Mouse (Mus musculus): ENCODE data around the gene Lad1. TPM values are rescaled to one million over a fixed set of nuclear protein-coding genes. Genes with fewer than 3 reads are reported as not detected.
A peak's percentile ranks its signal among the peaks of the same experiment; 100 is the strongest.

Lad1 gene
- total RNA-seq, 2 experiments from 2014 or later, result not detected

GRCm38 (mm10) chr1:135864830-135865229 lies 46.4 kb downstream of the Lad1 start:
- intact Hi-C loops (cut with DNase I), result loop anchor here (1.0 kb wide), 1 partner anchor 80 kb away; no protein-coding TSS in a partner anchor
- DNase-seq, result no peak

DNA sequence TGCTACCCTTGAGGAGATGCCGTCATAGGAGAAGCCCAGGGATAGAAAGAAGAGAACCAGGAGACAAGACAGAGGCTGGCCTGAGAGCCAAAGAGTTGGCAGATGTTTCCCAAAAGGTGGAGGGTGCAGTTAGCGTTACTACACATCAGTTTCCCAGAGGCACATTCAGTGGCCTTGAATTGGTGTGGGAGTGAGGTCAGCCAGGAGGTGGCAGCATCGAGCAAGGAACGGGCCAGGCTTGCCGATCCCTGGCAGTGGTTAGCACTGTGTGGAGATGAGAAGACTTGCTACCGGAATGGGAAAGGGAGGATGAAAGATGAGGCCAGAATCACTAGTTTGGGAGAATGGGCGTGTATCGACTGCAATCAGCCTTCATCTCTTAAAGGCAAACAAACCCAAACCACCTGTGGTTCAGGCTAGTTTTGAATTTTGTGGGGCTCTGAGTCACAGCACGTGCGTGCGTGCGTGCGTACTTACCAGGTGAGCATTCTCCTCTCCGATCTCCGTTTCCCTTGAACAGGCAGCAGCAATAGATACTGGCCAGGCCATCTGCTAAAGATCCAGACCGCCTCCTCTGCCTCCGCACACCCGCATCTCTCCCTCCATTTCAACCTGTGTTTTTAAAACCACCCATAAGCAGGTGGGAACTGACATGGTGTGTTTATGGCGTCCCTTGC lies 47.3 kb downstream of the Lad1 start:
- peak; percentile 75 to 83 for DNase-seq
- intact Hi-C loops (cut with DNase I), result loop anchor here (1.0 kb wide), 1 partner anchor 80 kb away; no protein-coding TSS in a partner anchor

DNA sequence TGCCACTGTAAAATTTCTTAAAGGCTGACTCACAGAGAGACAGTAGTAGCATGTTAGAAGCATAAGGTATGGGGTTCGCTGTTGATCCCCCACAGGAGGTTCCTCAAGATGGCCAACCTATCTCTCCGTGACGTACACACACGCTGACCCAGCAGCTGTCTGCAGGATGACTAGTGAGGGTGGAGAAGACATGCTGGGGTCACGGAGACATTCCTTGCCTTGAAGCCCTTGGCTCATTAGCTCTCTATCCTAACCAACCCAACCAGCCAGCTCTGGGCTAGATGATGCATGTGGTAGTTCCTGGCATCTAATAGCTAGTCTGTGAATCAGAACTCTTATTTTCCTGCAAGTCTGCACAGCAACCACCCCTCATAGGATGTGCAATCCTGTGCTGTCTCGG lies 50.2 kb downstream of the Lad1 start:
- no peak for DNase-seq
- intact Hi-C loops (cut with DNase I), result no loop called here

DNA sequence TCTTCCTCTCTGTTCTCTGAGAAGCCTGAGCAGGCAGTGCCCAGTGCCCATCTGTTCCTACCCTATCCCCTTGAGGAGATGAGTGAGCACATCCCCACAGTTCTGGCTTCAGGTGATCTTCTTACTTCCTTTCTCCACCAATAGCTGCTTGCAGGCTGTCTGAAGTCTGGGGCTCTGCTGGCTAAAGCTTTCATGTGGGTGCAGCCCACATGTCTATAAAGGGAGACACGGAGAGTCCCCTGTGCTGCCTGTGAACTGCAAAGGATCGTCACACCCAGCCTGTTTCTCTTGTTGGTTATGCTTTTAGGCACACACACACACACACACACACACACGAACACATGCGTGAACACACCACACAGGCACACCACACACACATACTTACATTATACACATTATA lies 54.6 kb downstream of the Lad1 start:
- intact Hi-C loops (cut with DNase I), result no loop called here
- no peak for DNase-seq

- intact Hi-C loops (cut with DNase I), result no loop called here
- no peak for DNase-seq
These were observed 58.9 kb downstream of the Lad1 start for GRCm38 (mm10) chr1:135877248-135877647.

DNA sequence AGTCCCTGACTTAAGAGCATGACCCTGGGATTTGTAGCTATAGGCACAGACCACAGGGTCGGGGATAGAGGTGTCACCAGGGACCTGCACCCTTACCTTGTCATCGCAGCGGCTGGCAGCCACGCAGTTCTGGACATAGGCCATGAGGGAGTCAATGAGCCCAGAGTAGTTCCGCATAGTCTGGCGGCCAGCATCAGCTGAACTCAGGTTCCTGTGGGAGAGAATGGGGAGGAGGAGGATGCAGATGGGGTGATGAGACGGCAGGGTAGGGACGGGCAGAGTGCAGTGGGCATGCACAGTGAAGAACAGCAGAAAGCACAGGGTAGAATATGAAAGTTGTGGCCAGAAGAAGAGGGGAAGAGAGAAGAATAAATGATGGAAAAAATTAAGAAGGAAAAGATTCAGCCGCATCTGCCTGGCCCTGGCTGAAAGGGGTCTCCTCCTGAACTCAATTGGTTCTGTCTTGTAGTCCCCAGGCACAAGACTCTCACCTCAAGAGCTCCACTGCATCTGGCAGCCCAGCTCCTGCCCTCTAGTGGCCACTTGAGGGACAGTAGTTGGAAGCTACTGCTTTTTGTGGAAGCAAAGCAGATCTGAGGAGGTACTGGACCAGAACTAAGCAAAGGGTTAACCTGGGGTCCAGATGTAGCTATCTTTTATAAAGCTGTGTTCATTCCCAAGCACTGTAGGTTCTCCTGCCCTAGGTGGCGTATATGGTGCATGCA lies 64.1 kb downstream of the Lad1 start:
- DNase-seq, result peak in 1 of 2 experiments; percentile 42

More for the DNA sequence above, 64.1 kb downstream of the Lad1 start:
- intact Hi-C loops (cut with DNase I), result loop anchor here (10.0 kb wide), 1 partner anchor 52 kb away; no protein-coding TSS in a partner anchor

Other genes with a start within 250 kb of the Lad1 start
- 1 to 10 TPM; 8.7 to 9.7 TPM for gene Nav1, start 211.3 kb upstream of the Lad1 start, total RNA-seq (2021)
- 10 to 100 TPM; 18.1 to 22.8 TPM for gene Csrp1, start 98.5 kb upstream of the Lad1 start, total RNA-seq (2021)
- gene Phlda3, start 52.5 kb upstream of the Lad1 start, total RNA-seq (2021), result 100 to 1,000 TPM; 108 to 122 TPM
- 100 to 1,000 TPM in 1 of 2 experiments, 10 to 100 TPM in 1; 69.4 to 433 TPM for gene Tnni1, start 39.2 kb upstream of the Lad1 start, total RNA-seq (2021)
- gene Tnnt2, start 17.8 kb downstream of the Lad1 start, total RNA-seq (2021), result 1 to 10 TPM; 2.9 to 5.4 TPM
- under 1 TPM in 1 of 2 experiments, not detected in 1; 0.23 TPM for gene Pkp1, start 100.6 kb downstream of the Lad1 start, total RNA-seq (2021)
- gene Igfn1, start 187.7 kb downstream of the Lad1 start, total RNA-seq (2021), result 10 to 100 TPM; 21.5 to 36.2 TPM
- gene Tmem9, start 189.6 kb downstream of the Lad1 start, total RNA-seq (2021), result 1 to 10 TPM; 5.4 to 7.8 TPM
- gene Ascl5, start 232.2 kb downstream of the Lad1 start, total RNA-seq (2021), result not detected
- 100 to 1,000 TPM; 697 to 835 TPM for gene Cacna1s, start 234.2 kb downstream of the Lad1 start, total RNA-seq (2021)

Measured in gastrocnemius, postnatal 36 days (tissue).